Mouse (Mus musculus): ENCODE results near the gene Map2k2.

GRCm38 (mm10) chr10:81176466-81177271 is 71.0 kb downstream of the Map2k2 start, which contains the start of gene Eef2:
- TF ChIP-seq CTCF (IDR thresholded peaks at IDR 0.05; ENCODE audit: extremely low read depth, insufficient read depth, low read length) (no peak), POLR2A (IDR thresholded peaks at IDR 0.05; ENCODE audit: extremely low read depth, insufficient read depth, low read length) (peak; percentile 99)
